Mouse (Mus musculus) thymus, adult 2 months (tissue): ENCODE data around the gene Olfr1150-ps1.

Experiments
- CTCF ChIP-seq: fragments of 200-500 bp; IDR thresholded peaks from 2 replicates; pipeline ENCODE4 v1.5.1; 2012; ENCODE audit warnings: mild to moderate bottlenecking, control low read depth, low read length, moderate library complexity, borderline replicate concordance; ENCODE audit not compliant: control insufficient read depth, poor library complexity, insufficient read depth; ENCODE audit errors: extremely low read depth
- POLR2A ChIP-seq: fragments of 200-500 bp; IDR thresholded peaks from 2 replicates; pipeline ENCODE4 v1.6.1; 2012; ENCODE audit warnings: mild to moderate bottlenecking, low read length, control low read depth, moderate library complexity; ENCODE audit not compliant: control insufficient read depth, poor library complexity, insufficient read depth; ENCODE audit errors: extremely low read depth

GRCm38 (mm10) chr2:87800292-87800691 lies 43.5 kb upstream of the Olfr1150-ps1 start, which contains the start of gene Olfr1143:
- TF ChIP-seq POLR2A: no peak
- no peak for TF ChIP-seq CTCF
